Mouse (Mus musculus): ENCODE measurements around the gene Arg2.
"Not testable (repeated sequence)": the region's sequence is repeated elsewhere in the genome, so short reads cannot be mapped to it uniquely, and the experiment has no call there.

Gene Arg2

DNA sequence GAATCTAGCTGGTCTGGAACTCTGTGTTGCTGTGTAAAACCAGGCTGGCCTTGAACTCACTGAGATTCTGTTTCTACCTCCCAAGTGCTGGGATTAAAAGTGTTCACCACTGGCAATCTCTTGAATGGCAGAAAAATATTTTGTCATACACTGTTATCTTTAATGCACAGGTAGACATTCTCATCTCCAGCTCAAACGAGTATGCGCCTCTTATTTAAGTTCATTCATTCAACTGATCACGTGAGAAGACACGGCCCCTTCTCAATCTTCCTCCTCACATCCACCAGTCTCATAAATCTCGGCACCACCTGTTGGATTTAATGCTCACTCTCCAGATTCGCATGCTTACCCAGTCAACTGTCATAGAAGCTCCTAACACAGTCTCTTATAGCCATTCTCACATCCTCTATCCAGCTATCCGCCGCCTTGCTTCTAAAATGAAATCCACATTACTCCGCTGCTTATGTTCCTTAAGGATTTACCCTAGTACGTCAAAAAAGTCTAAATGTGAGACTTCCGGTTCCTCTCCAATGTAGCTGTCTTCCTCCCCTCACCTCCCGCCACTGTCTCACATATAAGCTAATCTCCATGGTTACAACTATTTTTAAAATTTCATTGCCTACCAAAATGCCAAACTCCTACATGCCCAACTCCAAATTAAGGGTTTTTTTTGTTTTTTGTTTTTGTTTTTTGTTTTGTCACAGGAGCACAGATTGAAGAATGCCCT lies 40.9 kb downstream of the Arg2 start:
- DNase-seq = no peak

DNA sequence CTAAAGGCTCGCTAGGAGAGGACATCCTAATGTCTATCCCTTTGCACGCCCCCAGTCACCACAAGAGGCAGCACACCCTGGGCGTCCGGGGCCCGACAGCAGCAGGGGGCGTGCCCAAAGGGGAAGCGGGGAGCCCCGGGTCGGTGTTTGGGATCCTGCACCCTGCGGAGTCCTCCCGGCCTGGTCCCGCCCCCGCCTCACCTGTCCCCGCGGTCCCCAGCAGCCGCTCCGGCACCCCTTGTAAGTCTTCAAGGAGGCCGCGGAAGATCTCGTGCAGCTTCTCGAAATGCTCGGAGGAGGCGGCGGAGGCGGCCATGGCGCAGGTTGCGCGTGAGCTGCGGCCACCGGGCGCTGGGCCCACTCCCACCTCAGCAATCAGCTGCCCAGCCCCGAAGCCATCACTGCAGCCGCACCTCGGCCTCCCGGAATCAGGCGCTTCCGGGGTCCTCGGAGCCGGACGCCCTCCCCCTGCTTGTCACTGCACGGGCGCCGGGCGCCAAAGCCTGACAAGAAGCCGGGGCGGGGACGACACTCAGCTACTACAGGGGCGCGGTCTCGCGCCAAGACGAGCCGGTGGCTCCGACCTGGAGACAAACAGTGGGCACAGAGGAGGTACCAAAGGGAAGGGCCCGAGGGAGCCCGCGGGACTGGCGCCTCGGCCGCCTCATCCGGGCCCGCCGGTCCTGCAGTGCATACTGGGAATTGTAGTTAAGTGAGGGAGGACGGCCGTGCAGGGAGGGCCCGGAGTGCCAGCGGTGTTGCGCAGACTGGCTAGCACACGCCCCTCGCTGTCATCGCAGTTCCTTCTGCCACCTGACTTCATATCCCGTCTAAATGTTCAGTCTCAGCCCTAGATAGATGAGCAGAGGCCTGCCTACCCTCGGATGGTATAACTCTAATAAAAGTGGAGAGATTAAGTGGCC lies 41.7 kb downstream of the Arg2 start, which contains the start of gene Vti1b:
Gene Vti1b (minus strand): TSS at position 649 of the 923 bp plus-strand sequence.
- peak; percentile 80 for DNase-seq

DNA sequence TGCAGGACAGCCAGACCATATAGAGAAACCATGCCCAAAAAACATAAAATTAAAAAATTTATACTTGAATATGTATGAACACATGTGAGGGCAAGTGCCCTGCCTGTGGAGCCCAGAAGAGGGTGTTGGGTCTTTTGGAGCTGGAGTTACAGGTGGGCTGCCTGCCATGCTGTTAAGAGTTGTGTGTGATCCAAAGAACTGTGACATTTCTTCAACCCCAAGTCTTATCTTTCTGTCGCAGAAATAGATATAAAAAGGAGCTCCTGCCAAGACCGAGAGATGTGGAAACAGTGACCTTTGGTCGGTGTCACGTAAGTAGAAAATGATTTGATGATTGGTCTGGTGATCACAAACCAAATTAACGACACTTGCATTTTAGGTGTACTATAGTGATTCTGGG lies 43.1 kb downstream of the Arg2 start:
- DNase-seq = no peak

DNA sequence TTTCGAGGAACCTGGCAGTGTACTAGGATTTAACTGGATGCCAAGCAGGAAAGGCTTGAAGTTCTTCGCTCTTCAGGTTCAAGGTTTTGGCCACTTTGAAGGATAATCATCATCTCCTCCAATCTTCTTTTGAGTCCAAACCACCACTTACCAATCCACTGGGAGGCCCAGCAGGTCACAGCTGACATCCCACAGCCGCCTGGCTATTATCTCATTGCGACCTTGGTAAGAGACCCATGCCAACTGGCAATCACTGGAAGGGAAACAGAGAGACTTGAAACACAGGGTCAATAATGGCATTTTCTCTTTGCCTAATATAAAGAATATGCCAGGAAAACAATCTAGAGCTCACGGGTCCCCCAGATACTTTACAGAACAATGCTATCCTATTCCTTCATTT lies 45.4 kb downstream of the Arg2 start:
- DNase-seq = no peak

DNA sequence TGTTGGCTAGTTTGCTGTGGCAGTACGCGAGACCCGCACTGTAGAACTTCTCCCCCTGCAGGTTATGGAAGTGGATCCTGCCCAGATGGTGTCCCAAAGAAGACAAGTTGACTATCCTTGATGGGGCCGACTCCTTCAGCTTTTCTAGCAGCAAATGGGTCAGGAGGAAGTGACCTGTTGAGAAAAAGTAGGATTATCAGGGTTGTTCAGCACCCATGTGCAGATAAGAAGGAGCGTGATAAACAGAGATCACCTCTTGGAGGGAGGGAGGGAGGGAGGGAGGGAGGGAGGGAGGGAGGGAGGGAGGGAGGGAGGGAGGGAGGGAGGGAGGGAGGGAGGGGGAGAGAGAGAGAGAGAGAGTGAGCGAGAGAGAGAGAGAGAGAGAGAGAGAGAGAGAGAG lies 54.6 kb downstream of the Arg2 start:
- not testable (repeated sequence) for DNase-seq

DNA sequence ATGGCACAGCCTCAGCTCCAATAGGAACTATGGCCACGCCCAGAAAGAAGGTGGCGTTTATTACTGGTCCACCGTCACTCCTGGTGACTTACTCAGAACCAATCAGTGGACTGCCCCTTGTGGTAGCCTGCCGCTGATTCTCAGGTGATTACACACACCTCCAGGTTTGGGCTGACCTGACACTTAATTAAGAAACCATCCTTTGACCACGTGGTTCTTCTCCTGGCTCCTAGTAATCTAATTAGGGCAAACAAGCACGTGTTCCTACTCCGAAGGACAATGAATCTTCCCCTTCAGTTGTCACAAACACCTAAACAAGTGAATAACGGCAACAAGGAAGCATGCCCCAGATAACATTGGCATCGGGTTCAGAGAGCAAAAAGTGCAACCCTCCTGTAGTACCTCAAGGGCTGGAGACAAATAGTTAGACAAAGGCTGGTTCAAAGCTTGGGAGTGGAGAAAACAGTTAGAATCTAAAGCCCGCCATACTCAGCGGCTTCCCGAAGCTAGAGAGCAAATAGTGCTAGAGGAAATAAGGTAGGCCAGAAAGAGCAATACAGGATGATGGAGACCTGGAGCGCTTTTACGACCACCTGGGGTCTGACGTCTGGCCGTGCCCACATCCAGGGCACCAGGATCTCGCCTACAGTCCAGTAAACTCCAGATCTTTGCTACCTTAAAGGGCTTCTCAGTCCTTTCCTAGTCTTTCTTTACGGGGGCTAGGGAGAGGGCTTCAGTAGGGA lies 60.5 kb downstream of the Arg2 start:
- peak; percentile 59 for DNase-seq

DNA sequence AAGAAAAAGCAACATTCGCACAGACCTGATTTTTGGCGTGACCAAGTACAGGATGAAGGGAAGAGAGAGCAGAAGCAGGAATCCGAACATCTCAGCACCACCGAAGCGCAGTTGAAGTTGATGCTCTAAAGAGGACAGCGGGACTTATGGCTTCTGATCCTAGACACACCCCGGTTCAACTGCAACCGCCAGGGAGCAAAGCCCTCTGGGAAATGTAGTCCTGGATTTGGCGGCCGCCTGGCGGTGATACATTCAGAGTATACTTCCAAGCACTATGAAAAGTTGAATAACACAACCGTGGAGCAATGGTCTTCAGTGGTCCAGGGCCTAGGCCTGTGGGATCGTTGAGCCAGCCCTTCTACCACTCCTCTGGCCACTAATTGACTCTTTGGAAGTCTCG lies 61.1 kb downstream of the Arg2 start:
- peak; percentile 72 for DNase-seq

DNA sequence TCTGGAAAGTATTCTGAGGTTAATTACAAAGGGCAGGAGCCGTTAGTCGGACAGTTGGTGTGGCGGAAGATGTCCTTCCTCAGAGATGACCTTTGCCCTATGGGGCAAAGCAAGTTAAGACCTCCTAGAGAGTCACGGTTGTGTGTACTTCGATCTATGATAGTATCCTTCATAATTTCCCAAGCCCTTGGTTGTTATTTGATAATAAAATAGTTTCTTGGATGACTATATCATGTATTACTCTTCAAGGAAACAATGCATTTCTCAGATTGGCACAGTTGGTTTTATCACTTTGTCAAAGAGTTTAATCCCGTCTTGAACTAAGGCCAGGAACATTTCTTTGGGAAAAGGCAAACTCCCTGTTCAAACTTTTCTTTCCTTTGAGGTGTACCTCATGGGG lies 61.6 kb downstream of the Arg2 start, which contains the start of gene Rdh11:
Gene Rdh11 (minus strand): TSS at position 101 of the 400 bp plus-strand sequence.
- DNase-seq = no peak

DNA sequence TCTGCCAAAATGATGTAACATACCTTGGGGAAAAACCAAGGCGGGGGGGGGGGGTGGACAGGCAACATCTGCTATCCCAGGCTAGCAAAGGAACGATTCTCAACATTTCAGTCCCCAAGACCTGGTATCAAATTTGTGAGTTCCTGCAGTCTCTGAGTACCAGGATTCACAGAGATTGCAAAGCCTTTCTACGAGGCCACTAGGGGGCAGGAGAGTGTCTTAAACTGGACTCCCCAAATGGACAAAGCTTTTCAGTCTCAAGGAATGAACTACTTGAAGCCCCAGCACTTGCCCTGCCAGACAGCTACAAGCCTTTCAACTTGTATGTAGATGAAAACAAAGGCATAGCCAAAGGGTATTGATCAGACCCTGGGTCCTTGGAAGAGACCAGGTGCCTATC lies 62.9 kb downstream of the Arg2 start:
- DNase-seq = peak; percentile 67

DNA sequence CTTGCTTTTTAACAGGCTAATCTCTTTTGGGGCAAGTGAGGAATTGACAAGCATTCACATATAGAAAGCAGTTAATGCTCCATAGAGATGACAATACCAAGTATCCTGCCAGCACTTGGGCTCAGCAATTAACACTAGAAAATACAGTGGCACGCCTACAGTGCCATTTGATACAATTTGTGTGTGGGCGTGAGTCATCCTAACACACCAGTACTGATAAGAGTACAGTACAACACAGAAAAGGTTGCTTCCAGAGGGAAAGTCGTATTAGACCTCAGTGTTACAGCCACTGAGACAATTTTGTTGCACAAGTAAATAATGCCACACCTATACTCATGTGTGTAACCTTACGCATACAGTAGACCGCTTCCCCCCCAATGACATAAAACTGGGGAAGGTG lies 66.5 kb downstream of the Arg2 start:
- no peak for DNase-seq

DNA sequence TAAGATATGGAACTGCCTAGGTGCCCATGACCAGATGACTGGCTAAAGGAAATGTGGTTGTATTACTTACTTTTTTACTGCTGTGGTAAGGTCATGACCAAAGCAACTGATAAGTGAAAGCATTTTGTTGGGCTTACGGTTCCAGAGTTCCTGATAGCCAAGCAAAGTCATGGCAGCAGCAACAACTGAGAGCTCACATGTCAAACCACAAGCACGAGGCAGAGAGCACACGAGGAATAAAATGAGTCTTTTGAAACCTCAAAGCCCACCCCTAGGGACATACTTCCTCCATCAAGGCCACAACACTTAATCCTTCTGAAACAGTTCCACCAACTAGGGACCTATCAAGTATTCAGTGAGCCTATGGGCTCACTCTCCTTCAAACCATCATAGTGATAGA lies 71.3 kb downstream of the Arg2 start:
- no peak for DNase-seq

Data from right cerebral cortex, postnatal 4 days (tissue).